Mouse (Mus musculus) regulatory T cell (primary cell): ENCODE measurements at regions not wholly inside any gene's neighbourhood (a gene's known extent, or its start where the extent isn't known, plus 50 kb on each side); places are given as distances from the start of the nearest gene placed in this dataset.

Experiments
- in situ Hi-C: fragments of 300-600 bp; cut with MboI, MseI; formaldehyde crosslinking; loops from one replicate; pipeline ENCODE4 v1.15.1; 2025; ENCODE audit warnings: high pct_unique_total_duplicates

GRCm38 (mm10) chr4:81611191-81611590, 168.6 kb upstream of the Mpdz start:
- in situ Hi-C loops: no loop called here

- in situ Hi-C loops: no loop called here
Observed at GRCm38 (mm10) chr4:81600396-81600795, 157.8 kb upstream of the Mpdz start.

GRCm38 (mm10) chr4:81597390-81597789, 154.8 kb upstream of the Mpdz start:
- in situ Hi-C loops: loop anchor here (10.0 kb wide), 1 partner anchor 773 kb away; no protein-coding TSS in a partner anchor

- in situ Hi-C loops: loop anchor here (10.0 kb wide), 1 partner anchor 769 kb away; no protein-coding TSS in a partner anchor
Observed at GRCm38 (mm10) chr4:81593431-81593830, 150.8 kb upstream of the Mpdz start.

- in situ Hi-C loops: no loop called here
Observed at GRCm38 (mm10) chr4:81582546-81582945, 139.9 kb upstream of the Mpdz start.

GRCm38 (mm10) chr4:81580553-81580952, 137.9 kb upstream of the Mpdz start:
- in situ Hi-C loops: no loop called here

- in situ Hi-C loops: no loop called here
Observed at GRCm38 (mm10) chr4:81579389-81580110, 136.9 kb upstream of the Mpdz start.

- in situ Hi-C loops: no loop called here
Observed at GRCm38 (mm10) chr4:81578981-81579380, 136.4 kb upstream of the Mpdz start.

GRCm38 (mm10) chr4:81573771-81574170, 131.2 kb upstream of the Mpdz start:
- in situ Hi-C loops: loop anchor here (25.0 kb wide), 1 partner anchor 1364 kb away; no protein-coding TSS in a partner anchor

GRCm38 (mm10) chr4:81570736-81571135, 128.1 kb upstream of the Mpdz start:
- in situ Hi-C loops: loop anchor here (25.0 kb wide), 1 partner anchor 1367 kb away; no protein-coding TSS in a partner anchor

- in situ Hi-C loops: loop anchor here (25.0 kb wide), 1 partner anchor 1368 kb away; no protein-coding TSS in a partner anchor
Observed at GRCm38 (mm10) chr4:81569531-81569930, 126.9 kb upstream of the Mpdz start.

- in situ Hi-C loops: loop anchor here (25.0 kb wide), 1 partner anchor 1369 kb away; no protein-coding TSS in a partner anchor
Observed at GRCm38 (mm10) chr4:81568404-81568803, 125.8 kb upstream of the Mpdz start.

GRCm38 (mm10) chr4:81567928-81568327, 125.3 kb upstream of the Mpdz start:
- in situ Hi-C loops: loop anchor here (25.0 kb wide), 1 partner anchor 1369 kb away; no protein-coding TSS in a partner anchor

GRCm38 (mm10) chr4:81566526-81566925, 123.9 kb upstream of the Mpdz start:
- in situ Hi-C loops: loop anchor here (25.0 kb wide), 1 partner anchor 1371 kb away; no protein-coding TSS in a partner anchor

- in situ Hi-C loops: loop anchor here (25.0 kb wide), 1 partner anchor 1372 kb away; no protein-coding TSS in a partner anchor
Observed at GRCm38 (mm10) chr4:81565422-81566395, 123.1 kb upstream of the Mpdz start.

- in situ Hi-C loops: loop anchor here (25.0 kb wide), 1 partner anchor 1373 kb away; no protein-coding TSS in a partner anchor
Observed at GRCm38 (mm10) chr4:81564446-81564845, 121.8 kb upstream of the Mpdz start.

GRCm38 (mm10) chr4:81563574-81563973, 121.0 kb upstream of the Mpdz start:
- in situ Hi-C loops: loop anchor here (25.0 kb wide), 1 partner anchor 1374 kb away; no protein-coding TSS in a partner anchor

- in situ Hi-C loops: loop anchor here (25.0 kb wide), 1 partner anchor 1376 kb away; no protein-coding TSS in a partner anchor
Observed at GRCm38 (mm10) chr4:81561453-81561852, 118.8 kb upstream of the Mpdz start.

- in situ Hi-C loops: loop anchor here (25.0 kb wide), 1 partner anchor 1386 kb away; no protein-coding TSS in a partner anchor
Observed at GRCm38 (mm10) chr4:81550816-81551215, 108.2 kb upstream of the Mpdz start.

- in situ Hi-C loops: loop anchor here (25.0 kb wide), 1 partner anchor 1387 kb away; no protein-coding TSS in a partner anchor
Observed at GRCm38 (mm10) chr4:81550256-81550655, 107.6 kb upstream of the Mpdz start.

- in situ Hi-C loops: no loop called here
Observed at GRCm38 (mm10) chr4:81540496-81540895, 97.9 kb upstream of the Mpdz start.
